Mouse (Mus musculus) T-cell, adult 2 months (primary cell): ENCODE measurements at regions not wholly inside any gene's neighbourhood (a gene's known extent, or its start where the extent isn't known, plus 50 kb on each side); places are given as distances from the start of the nearest gene placed in this dataset.

Experiments
- DNase-seq: peaks from one replicate; pipeline ENCODE4 v3.0.0; 2022; ENCODE audit warnings: low spot score

- no peak for DNase-seq
These were observed 323.3 kb downstream of the Gm49356 start for GRCm38 (mm10) chr15:59212362-59212761.

- no peak for DNase-seq
These were observed 325.0 kb downstream of the Gm49356 start for GRCm38 (mm10) chr15:59214096-59214495.

GRCm38 (mm10) chr15:59215239-59215638 is 326.1 kb downstream of the Gm49356 start:
- DNase-seq = no peak

GRCm38 (mm10) chr15:59217481-59217880 is 328.4 kb downstream of the Gm49356 start:
- no peak for DNase-seq

- DNase-seq = no peak
These were observed 329.8 kb downstream of the Gm49356 start for GRCm38 (mm10) chr15:59218916-59219315.

- no peak for DNase-seq
These were observed 336.5 kb downstream of the Gm49356 start for GRCm38 (mm10) chr15:59225637-59226036.

- DNase-seq = no peak
These were observed 338.2 kb downstream of the Gm49356 start for GRCm38 (mm10) chr15:59227293-59227692.

GRCm38 (mm10) chr15:59230536-59230935 is 341.4 kb downstream of the Gm49356 start:
- no peak for DNase-seq

- DNase-seq = no peak
These were observed 342.6 kb downstream of the Gm49356 start for GRCm38 (mm10) chr15:59231703-59232102.

- no peak for DNase-seq
These were observed 343.2 kb downstream of the Gm49356 start for GRCm38 (mm10) chr15:59232290-59232689.

- DNase-seq = no peak
These were observed 348.5 kb downstream of the Gm49356 start for GRCm38 (mm10) chr15:59237446-59238161.

- DNase-seq = no peak
These were observed 352.7 kb downstream of the Gm49356 start for GRCm38 (mm10) chr15:59241752-59242151.

GRCm38 (mm10) chr15:59245927-59246649 is 357.0 kb downstream of the Gm49356 start:
- peak; percentile 29 for DNase-seq

GRCm38 (mm10) chr15:59248477-59249260 is 359.6 kb downstream of the Gm49356 start:
- DNase-seq = peak; percentile 32

- DNase-seq = no peak
These were observed 372.3 kb downstream of the Gm49356 start for GRCm38 (mm10) chr15:59261380-59261779.

- no peak for DNase-seq
These were observed 373.3 kb downstream of the Gm49356 start for GRCm38 (mm10) chr15:59262380-59262779.

- peak; percentile 72 for DNase-seq
These were observed 374.6 kb downstream of the Gm49356 start for GRCm38 (mm10) chr15:59263433-59264328.
